Mouse (Mus musculus) liver, adult 2 months (tissue): ENCODE measurements around the gene Col6a1. TPM values are rescaled to one million over a fixed set of nuclear protein-coding genes. Genes with fewer than 3 reads are reported as not detected.

ENCODE experiments used
- DNase-seq: peaks from one replicate; pipeline ENCODE4 v3.0.0-alpha.2; 2011; ENCODE audit warnings: low read depth, low spot score; ENCODE audit errors: extremely low read depth
- H3K27ac ChIP-seq: fragments of 200-500 bp; replicated peaks from 2 replicates; pipeline ENCODE4 v1.5.1; 2012; ENCODE audit warnings: low read depth, mild to moderate bottlenecking, control low read depth, inconsistent platforms, low read length; ENCODE audit not compliant: insufficient read depth
- H3K27me3 ChIP-seq: fragments of 200-500 bp; 2 replicates; pipeline ENCODE4 v1.6.1; 2012; ENCODE audit warnings: mild to moderate bottlenecking, moderate library complexity, low read length, inconsistent platforms; ENCODE audit not compliant: control insufficient read depth, insufficient read depth
- H3K36me3 ChIP-seq: fragments of 200-500 bp; 2 replicates; pipeline ENCODE4 v1.6.1; 2012; ENCODE audit warnings: low read length, inconsistent platforms; ENCODE audit not compliant: control insufficient read depth, insufficient read depth
- H3K4me1 ChIP-seq: fragments of 200-500 bp; 2 replicates; pipeline ENCODE4 v1.6.1; 2011; ENCODE audit warnings: low read length; ENCODE audit not compliant: control insufficient read depth, insufficient read depth
- H3K4me3 ChIP-seq: fragments of 200-500 bp; 2 replicates; pipeline ENCODE4 v1.5.1; 2011; ENCODE audit warnings: low read depth, mild to moderate bottlenecking, control low read depth, low read length, moderate library complexity; ENCODE audit not compliant: insufficient read depth
- H3K79me2 ChIP-seq: fragments of 200-500 bp; 2 replicates; pipeline ENCODE4 v1.6.1; 2012; ENCODE audit warnings: inconsistent platforms, mild to moderate bottlenecking, low read length, moderate library complexity; ENCODE audit not compliant: control insufficient read depth, insufficient read depth
- H3K9ac ChIP-seq: fragments of 200-500 bp; 2 replicates; pipeline ENCODE4 v1.6.1; 2012; ENCODE audit warnings: low read depth, mild to moderate bottlenecking, control low read depth, inconsistent platforms, low read length
- CTCF ChIP-seq: fragments of 200-500 bp; IDR thresholded peaks from 2 replicates; pipeline ENCODE4 v1.5.1; 2011; ENCODE audit warnings: low read depth, low read length, control low read depth
- POLR2A ChIP-seq: fragments of 200-500 bp; IDR thresholded peaks from 2 replicates; pipeline ENCODE4 v1.6.1; 2011; ENCODE audit warnings: low read length, control low read depth; ENCODE audit not compliant: insufficient read depth; ENCODE audit errors: extremely low read depth
- WGBS: fragments of 180-500 bp; shearing (Covaris S2); methylation state at CpG from one replicate; pipeline ENCODE4 v1.1.7; 2018; 5-methylcytosine and 5-hydroxymethylcytosine counted together
- polyA plus RNA-seq: library from polyadenylated mRNA; depleted of rRNA; stranded (reverse); fragments of >200 nt; gene quantifications from 2 replicates; pipeline ENCODE4 v1.2.3, GENCODE M21; 2012; rRNA removed
- total RNA-seq: library from RNA; depleted of rRNA; stranded (reverse); fragments of >200 nt; gene quantifications from 2 replicates; pipeline ENCODE4 v1.2.3, GENCODE M21; 2014; rRNA removed

Gene Col6a1
- total RNA-seq = 4.2 and 6.2 TPM in 2 replicates
- polyA plus RNA-seq = 4.6 and 6.2 TPM in 2 replicates

- no peak for DNase-seq
- WGBS = 39% methylated on average over 9 of the region's 9 CpGs
- no peaks in the 10 kb centered on the region for H3K79me2 ChIP-seq
- TF ChIP-seq POLR2A (no peak), CTCF (no peak)
- no peaks in the 10 kb centered on the region for H3K4me1 ChIP-seq
- no peaks in the 10 kb centered on the region for H3K27me3 ChIP-seq
- H3K27ac ChIP-seq = no peak within 1 kb of the TSS
- H3K4me3 ChIP-seq = peak within 1 kb of the TSS; percentile 69
- H3K36me3 ChIP-seq = no peaks in the 10 kb centered on the region
- H3K9ac ChIP-seq = peak within 1 kb of the TSS; percentile 63
Measured at GRCm38 (mm10) chr10:76725682-76726285, at the start of gene Col6a1. Gene Col6a1, minus strand, starts transcription at chr10:76726168.

GRCm38 (mm10) chr10:76771624-76772023 lies 45.7 kb upstream of the Col6a1 start:
- no peak overlapping the region for H3K27ac ChIP-seq
- no peak overlapping the region for H3K9ac ChIP-seq
- DNase-seq = no peak
- no peaks in the 10 kb centered on the region for H3K36me3 ChIP-seq
- H3K79me2 ChIP-seq = no peaks in the 10 kb centered on the region
- no peak for TF ChIP-seq CTCF
- no peak for TF ChIP-seq POLR2A
- H3K27me3 ChIP-seq = no peaks in the 10 kb centered on the region
- no peak overlapping the region for H3K4me3 ChIP-seq
- 93% methylated on average over 3 of the region's 3 CpGs for WGBS
- H3K4me1 ChIP-seq = no peaks in the 10 kb centered on the region

GRCm38 (mm10) chr10:76771086-76771485 lies 45.1 kb upstream of the Col6a1 start:
- TF ChIP-seq CTCF (no peak), POLR2A (no peak)
- Histone ChIP-seq H3K9ac (no peak overlapping the region), H3K27me3 (no peaks in the 10 kb centered on the region), H3K27ac (no peak overlapping the region), H3K4me1 (no peaks in the 10 kb centered on the region), H3K36me3 (no peaks in the 10 kb centered on the region), H3K4me3 (no peak overlapping the region), H3K79me2 (no peaks in the 10 kb centered on the region)
- DNase-seq = no peak
- WGBS = 77% methylated on average over 5 of the region's 5 CpGs

GRCm38 (mm10) chr10:76769581-76769980 lies 43.6 kb upstream of the Col6a1 start:
- no peaks in the 10 kb centered on the region for H3K79me2 ChIP-seq
- no peak overlapping the region for H3K9ac ChIP-seq
- WGBS = 95% methylated on average over 6 of the region's 6 CpGs

GRCm38 (mm10) chr10:76766196-76766595 lies 40.2 kb upstream of the Col6a1 start:
- DNase-seq = no peak
- 97% methylated on average over 1 of the region's 1 CpGs for WGBS
- no peaks in the 10 kb centered on the region for H3K27me3 ChIP-seq

More at GRCm38 (mm10) chr10:76769581-76769980, 43.6 kb upstream of the Col6a1 start:
- no peaks in the 10 kb centered on the region for H3K27me3 ChIP-seq
- H3K27ac ChIP-seq = no peak overlapping the region
- no peak overlapping the region for H3K4me3 ChIP-seq
- DNase-seq = no peak
- H3K36me3 ChIP-seq = no peaks in the 10 kb centered on the region
- H3K4me1 ChIP-seq = no peaks in the 10 kb centered on the region
- no peak for TF ChIP-seq CTCF
- no peak for TF ChIP-seq POLR2A

GRCm38 (mm10) chr10:76764927-76765326 lies 39.0 kb upstream of the Col6a1 start:
- 92% methylated on average over 4 of the region's 4 CpGs for WGBS
- H3K27me3 ChIP-seq = no peaks in the 10 kb centered on the region
- TF ChIP-seq CTCF (no peak), POLR2A (no peak)
- H3K79me2 ChIP-seq = no peaks in the 10 kb centered on the region
- H3K9ac ChIP-seq = no peak overlapping the region
- H3K4me3 ChIP-seq = no peak overlapping the region
- H3K27ac ChIP-seq = no peak overlapping the region
- no peaks in the 10 kb centered on the region for H3K4me1 ChIP-seq
- H3K36me3 ChIP-seq = no peaks in the 10 kb centered on the region
- DNase-seq = no peak

More at GRCm38 (mm10) chr10:76766196-76766595, 40.2 kb upstream of the Col6a1 start:
- Histone ChIP-seq H3K27ac (no peak overlapping the region), H3K79me2 (no peaks in the 10 kb centered on the region), H3K4me1 (no peaks in the 10 kb centered on the region), H3K36me3 (no peaks in the 10 kb centered on the region), H3K4me3 (no peak overlapping the region), H3K9ac (no peak overlapping the region)
- TF ChIP-seq CTCF = no peak
- TF ChIP-seq POLR2A = no peak
